Mouse (Mus musculus): ENCODE results near the gene Hsd11b2. TPM values are rescaled to one million over a fixed set of nuclear protein-coding genes. Genes with fewer than 3 reads are reported as not detected.

Gene Hsd11b2
- polyA plus RNA-seq, 1 experiment, result 0.08 TPM

- peaks cover 31% of the 10 kb centered on the region for H3K4me1 ChIP-seq (ENCODE audit: control insufficient read depth, insufficient read depth, low read length)
- no peak for DNase-seq
- no peak overlapping the region for H3K4me3 ChIP-seq (replicated peaks; ENCODE audit: insufficient read depth, low read depth, low read length)
- no peaks in the 10 kb centered on the region for H3K27me3 ChIP-seq (ENCODE audit: control insufficient read depth, insufficient read depth, low read length)
- no peak overlapping the region for H3K27ac ChIP-seq (ENCODE audit: insufficient read depth, low read length)
- TF ChIP-seq POLR2A (IDR thresholded peaks at IDR 0.05; ENCODE audit: borderline replicate concordance, insufficient read depth, low read length) (no peak), CTCF (IDR thresholded peaks at IDR 0.05; ENCODE audit: borderline replicate concordance, insufficient read depth, low read depth, low read length) (peak; percentile 38; the same call in 1 of the 2 replicates)
- 51% methylated on average over 2 of the region's 2 CpGs for WGBS
Measured at GRCm38 (mm10) chr8:105531774-105532173, 13.2 kb downstream of the Hsd11b2 start.

- peaks cover 40% of the 10 kb centered on the region for H3K4me1 ChIP-seq (ENCODE audit: control insufficient read depth, insufficient read depth, low read length)
- 0% methylated on average over 2 of the region's 2 CpGs for WGBS
- H3K27me3 ChIP-seq (ENCODE audit: control insufficient read depth, insufficient read depth, low read length), result no peaks in the 10 kb centered on the region
- no peak for DNase-seq
- H3K27ac ChIP-seq (ENCODE audit: insufficient read depth, low read length), result no peak overlapping the region; the same call in 1 of the 2 replicates
- no peak for TF ChIP-seq POLR2A (IDR thresholded peaks at IDR 0.05; ENCODE audit: borderline replicate concordance, insufficient read depth, low read length)
- no peak for TF ChIP-seq CTCF (IDR thresholded peaks at IDR 0.05; ENCODE audit: borderline replicate concordance, insufficient read depth, low read depth, low read length)
- H3K4me3 ChIP-seq (replicated peaks; ENCODE audit: insufficient read depth, low read depth, low read length), result no peak overlapping the region
Measured at GRCm38 (mm10) chr8:105533439-105533838, 14.9 kb downstream of the Hsd11b2 start.

GRCm38 (mm10) chr8:105533892-105534329 lies 15.4 kb downstream of the Hsd11b2 start:
- WGBS, result 0% methylated on average over 1 of the region's 1 CpGs
- Histone ChIP-seq H3K27ac (ENCODE audit: insufficient read depth, low read length) (no peak overlapping the region; the same call in 1 of the 2 replicates), H3K27me3 (ENCODE audit: control insufficient read depth, insufficient read depth, low read length) (no peaks in the 10 kb centered on the region)

GRCm38 (mm10) chr8:105536546-105536945 lies 18.0 kb downstream of the Hsd11b2 start:
- no peak for TF ChIP-seq POLR2A (IDR thresholded peaks at IDR 0.05; ENCODE audit: borderline replicate concordance, insufficient read depth, low read length)
- TF ChIP-seq CTCF (IDR thresholded peaks at IDR 0.05; ENCODE audit: borderline replicate concordance, insufficient read depth, low read depth, low read length), result no peak
- H3K4me1 ChIP-seq (ENCODE audit: control insufficient read depth, insufficient read depth, low read length), result peaks cover 39% of the 10 kb centered on the region
- H3K27me3 ChIP-seq (ENCODE audit: control insufficient read depth, insufficient read depth, low read length), result no peaks in the 10 kb centered on the region
- WGBS, result 51% methylated on average over 3 of the region's 3 CpGs
- no peak for DNase-seq
- H3K27ac ChIP-seq (ENCODE audit: insufficient read depth, low read length), result peak overlapping the region; percentile 44
- no peak overlapping the region for H3K4me3 ChIP-seq (replicated peaks; ENCODE audit: insufficient read depth, low read depth, low read length)

More at GRCm38 (mm10) chr8:105533892-105534329, 15.4 kb downstream of the Hsd11b2 start:
- Histone ChIP-seq H3K4me1 (ENCODE audit: control insufficient read depth, insufficient read depth, low read length) (peaks cover 43% of the 10 kb centered on the region), H3K4me3 (replicated peaks; ENCODE audit: insufficient read depth, low read depth, low read length) (no peak overlapping the region)
- TF ChIP-seq POLR2A (IDR thresholded peaks at IDR 0.05; ENCODE audit: borderline replicate concordance, insufficient read depth, low read length), result no peak
- peak; percentile 81 for TF ChIP-seq CTCF (IDR thresholded peaks at IDR 0.05; ENCODE audit: borderline replicate concordance, insufficient read depth, low read depth, low read length)
- peak; percentile 67 to 74 for DNase-seq

- Histone ChIP-seq H3K27ac (ENCODE audit: insufficient read depth, low read length) (peak overlapping the region; percentile 44), H3K27me3 (ENCODE audit: control insufficient read depth, insufficient read depth, low read length) (no peaks in the 10 kb centered on the region), H3K4me3 (replicated peaks; ENCODE audit: insufficient read depth, low read depth, low read length) (no peak overlapping the region), H3K4me1 (ENCODE audit: control insufficient read depth, insufficient read depth, low read length) (peaks cover 37% of the 10 kb centered on the region)
- WGBS, result 7% methylated on average over 6 of the region's 6 CpGs
- no peak for TF ChIP-seq CTCF (IDR thresholded peaks at IDR 0.05; ENCODE audit: borderline replicate concordance, insufficient read depth, low read depth, low read length)
- no peak for TF ChIP-seq POLR2A (IDR thresholded peaks at IDR 0.05; ENCODE audit: borderline replicate concordance, insufficient read depth, low read length)
- DNase-seq, result peak; percentile 78 to 86
Measured at GRCm38 (mm10) chr8:105537011-105537677, 18.6 kb downstream of the Hsd11b2 start.

GRCm38 (mm10) chr8:105538940-105539339 lies 20.4 kb downstream of the Hsd11b2 start:
- WGBS, result 50% methylated on average over 4 of the region's 4 CpGs
- H3K27ac ChIP-seq (ENCODE audit: insufficient read depth, low read length), result peak overlapping the region; percentile 10; the same call in 1 of the 2 replicates
- H3K4me3 ChIP-seq (replicated peaks; ENCODE audit: insufficient read depth, low read depth, low read length), result no peak overlapping the region
- TF ChIP-seq POLR2A (IDR thresholded peaks at IDR 0.05; ENCODE audit: borderline replicate concordance, insufficient read depth, low read length) (no peak), CTCF (IDR thresholded peaks at IDR 0.05; ENCODE audit: borderline replicate concordance, insufficient read depth, low read depth, low read length) (no peak)
- no peaks in the 10 kb centered on the region for H3K27me3 ChIP-seq (ENCODE audit: control insufficient read depth, insufficient read depth, low read length)
- no peak for DNase-seq
- H3K4me1 ChIP-seq (ENCODE audit: control insufficient read depth, insufficient read depth, low read length), result peaks cover 33% of the 10 kb centered on the region

- H3K27ac ChIP-seq (ENCODE audit: insufficient read depth, low read length), result no peak overlapping the region
- H3K4me1 ChIP-seq (ENCODE audit: control insufficient read depth, insufficient read depth, low read length), result peaks cover 51% of the 10 kb centered on the region
- no peak overlapping the region for H3K4me3 ChIP-seq (replicated peaks; ENCODE audit: insufficient read depth, low read depth, low read length)
- WGBS, result 93% methylated on average over 3 of the region's 3 CpGs
- H3K27me3 ChIP-seq (ENCODE audit: control insufficient read depth, insufficient read depth, low read length), result no peaks in the 10 kb centered on the region
- no peak for TF ChIP-seq POLR2A (IDR thresholded peaks at IDR 0.05; ENCODE audit: borderline replicate concordance, insufficient read depth, low read length)
- TF ChIP-seq CTCF (IDR thresholded peaks at IDR 0.05; ENCODE audit: borderline replicate concordance, insufficient read depth, low read depth, low read length), result no peak
- no peak for DNase-seq
Measured at GRCm38 (mm10) chr8:105542032-105542656, 23.6 kb downstream of the Hsd11b2 start.

- DNase-seq, result no peak
- Histone ChIP-seq H3K4me1 (ENCODE audit: control insufficient read depth, insufficient read depth, low read length) (peaks cover 46% of the 10 kb centered on the region), H3K27me3 (ENCODE audit: control insufficient read depth, insufficient read depth, low read length) (no peaks in the 10 kb centered on the region), H3K27ac (ENCODE audit: insufficient read depth, low read length) (no peak overlapping the region), H3K4me3 (replicated peaks; ENCODE audit: insufficient read depth, low read depth, low read length) (no peak overlapping the region)
- no peak for TF ChIP-seq CTCF (IDR thresholded peaks at IDR 0.05; ENCODE audit: borderline replicate concordance, insufficient read depth, low read depth, low read length)
- TF ChIP-seq POLR2A (IDR thresholded peaks at IDR 0.05; ENCODE audit: borderline replicate concordance, insufficient read depth, low read length), result no peak
- WGBS, result 91% methylated on average over 2 of the region's 2 CpGs
Measured at GRCm38 (mm10) chr8:105542808-105543207, 24.3 kb downstream of the Hsd11b2 start.

All from cerebellum, adult 2 months (tissue).